Mouse (Mus musculus): ENCODE results near the gene Zkscan14. TPM values are rescaled to one million over a fixed set of nuclear protein-coding genes. Genes with fewer than 3 reads are reported as not detected.
"Not testable (repeated sequence)": the region's sequence is repeated elsewhere in the genome, so short reads cannot be mapped to it uniquely, and the experiment has no call there.

Gene Zkscan14
- polyA plus RNA-seq, 1 experiment from 2014 or later, result 6.5 TPM

DNA sequence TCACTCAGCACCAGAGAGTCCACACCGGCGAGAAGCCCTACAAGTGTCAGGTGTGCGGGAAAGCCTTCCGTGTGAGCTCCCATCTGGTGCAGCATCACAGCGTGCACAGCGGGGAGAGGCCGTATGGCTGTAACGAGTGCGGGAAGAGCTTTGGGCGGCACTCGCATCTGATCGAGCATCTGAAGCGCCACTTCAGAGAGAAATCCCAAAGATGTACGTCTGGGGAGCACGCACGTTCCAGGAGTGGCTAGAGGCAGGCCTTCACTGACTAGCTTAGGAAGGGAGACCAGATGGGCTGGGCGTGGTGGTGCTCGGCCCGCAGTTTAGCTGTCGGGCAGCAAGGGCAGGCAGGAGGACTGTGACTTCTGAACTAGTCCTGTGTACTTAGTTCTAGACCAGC, 17.0 kb upstream of the Zkscan14 start:
- H3K9ac ChIP-seq, result no peak overlapping the region
- ATAC-seq (ENCODE audit: insufficient number of reproducible peaks, low FRiP score), result no peak
- H3K27me3 ChIP-seq (replicated peaks), result no peaks in the 10 kb centered on the region
- no peak overlapping the region for H3K27ac ChIP-seq (ENCODE audit: poor library complexity, severe bottlenecking)
- H3K9me3 ChIP-seq (replicated peaks), result no peaks in the 10 kb centered on the region
- H3K4me1 ChIP-seq (replicated peaks), result no peaks in the 10 kb centered on the region
- no peak overlapping the region for H3K4me2 ChIP-seq
- WGBS, result 90% methylated on average over 20 of the region's 20 CpGs
- no peak overlapping the region for H3K4me3 ChIP-seq
- peaks cover 69% of the 10 kb centered on the region for H3K36me3 ChIP-seq

- Histone ChIP-seq H3K36me3 (peaks cover 73% of the 10 kb centered on the region), H3K27me3 (replicated peaks) (no peaks in the 10 kb centered on the region), H3K9ac (no peak overlapping the region), H3K4me3 (no peak overlapping the region), H3K4me1 (replicated peaks) (no peaks in the 10 kb centered on the region), H3K27ac (ENCODE audit: poor library complexity, severe bottlenecking) (no peak overlapping the region), H3K4me2 (no peak overlapping the region), H3K9me3 (replicated peaks) (no peaks in the 10 kb centered on the region)
- ATAC-seq (ENCODE audit: insufficient number of reproducible peaks, low FRiP score), result no peak
- WGBS, result 93% methylated on average over 21 of the region's 21 CpGs
These were observed 16.5 kb upstream of the Zkscan14 start for GRCm38 (mm10) chr5:145218206-145218605.

DNA sequence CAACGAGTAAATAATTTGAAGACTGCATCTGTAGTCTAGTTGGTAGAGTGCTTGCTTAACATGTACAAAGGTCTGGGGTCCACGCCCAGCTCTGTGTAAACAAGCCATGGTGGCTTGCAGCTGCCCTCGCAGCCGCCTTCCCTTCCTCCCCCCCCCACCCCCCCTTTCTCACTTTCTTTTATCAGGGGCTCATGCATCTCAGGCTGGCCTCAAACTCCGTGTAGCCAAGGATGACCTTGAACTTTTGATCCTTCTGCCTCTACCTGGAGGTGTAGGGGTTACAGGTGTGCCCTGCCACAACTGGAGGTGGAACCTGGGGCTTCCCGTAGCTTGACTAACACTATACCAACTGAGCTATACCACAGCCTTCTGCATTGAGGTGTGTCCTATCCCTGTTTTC, 16.1 kb upstream of the Zkscan14 start:
- WGBS, result 79% methylated on average over 6 of the region's 6 CpGs
- no peaks in the 10 kb centered on the region for H3K4me1 ChIP-seq (replicated peaks)
- no peak for ATAC-seq (ENCODE audit: insufficient number of reproducible peaks, low FRiP score)
- no peaks in the 10 kb centered on the region for H3K27me3 ChIP-seq (replicated peaks)
- no peak overlapping the region for H3K9ac ChIP-seq
- peaks cover 73% of the 10 kb centered on the region for H3K36me3 ChIP-seq
- H3K4me3 ChIP-seq, result no peak overlapping the region
- no peak overlapping the region for H3K4me2 ChIP-seq
- H3K9me3 ChIP-seq (replicated peaks), result no peaks in the 10 kb centered on the region
- no peak overlapping the region for H3K27ac ChIP-seq (ENCODE audit: poor library complexity, severe bottlenecking)

GRCm38 (mm10) chr5:145214679-145215078, 13.0 kb upstream of the Zkscan14 start:
- H3K4me1 ChIP-seq (replicated peaks), result no peaks in the 10 kb centered on the region
- peaks cover 78% of the 10 kb centered on the region for H3K36me3 ChIP-seq
- H3K9me3 ChIP-seq (replicated peaks), result no peaks in the 10 kb centered on the region
- whole genome bisulfite sequencing, result 65% methylated on average over 4 of the region's 4 CpGs
- H3K9ac ChIP-seq, result no peak overlapping the region
- no peak overlapping the region for H3K4me2 ChIP-seq
- no peak for ATAC-seq (ENCODE audit: insufficient number of reproducible peaks, low FRiP score)
- no peak overlapping the region for H3K27ac ChIP-seq (ENCODE audit: poor library complexity, severe bottlenecking)
- H3K4me3 ChIP-seq, result no peak overlapping the region
- H3K27me3 ChIP-seq (replicated peaks), result no peaks in the 10 kb centered on the region

GRCm38 (mm10) chr5:145213505-145213904, 11.8 kb upstream of the Zkscan14 start:
- H3K4me1 ChIP-seq (replicated peaks), result no peaks in the 10 kb centered on the region
- no peak for ATAC-seq (ENCODE audit: insufficient number of reproducible peaks, low FRiP score)
- H3K9me3 ChIP-seq (replicated peaks), result peaks cover 3% of the 10 kb centered on the region; the same call in 1 of the 2 replicates
- H3K4me2 ChIP-seq, result no peak overlapping the region
- no peaks in the 10 kb centered on the region for H3K27me3 ChIP-seq (replicated peaks)
- peaks cover 78% of the 10 kb centered on the region for H3K36me3 ChIP-seq
- H3K9ac ChIP-seq, result no peak overlapping the region
- H3K27ac ChIP-seq (ENCODE audit: poor library complexity, severe bottlenecking), result no peak overlapping the region
- WGBS, result 84% methylated on average over 3 of the region's 3 CpGs
- no peak overlapping the region for H3K4me3 ChIP-seq

- 88% methylated on average over 4 of the region's 4 CpGs for WGBS
These were observed 10.5 kb upstream of the Zkscan14 start for GRCm38 (mm10) chr5:145212216-145212615.

DNA sequence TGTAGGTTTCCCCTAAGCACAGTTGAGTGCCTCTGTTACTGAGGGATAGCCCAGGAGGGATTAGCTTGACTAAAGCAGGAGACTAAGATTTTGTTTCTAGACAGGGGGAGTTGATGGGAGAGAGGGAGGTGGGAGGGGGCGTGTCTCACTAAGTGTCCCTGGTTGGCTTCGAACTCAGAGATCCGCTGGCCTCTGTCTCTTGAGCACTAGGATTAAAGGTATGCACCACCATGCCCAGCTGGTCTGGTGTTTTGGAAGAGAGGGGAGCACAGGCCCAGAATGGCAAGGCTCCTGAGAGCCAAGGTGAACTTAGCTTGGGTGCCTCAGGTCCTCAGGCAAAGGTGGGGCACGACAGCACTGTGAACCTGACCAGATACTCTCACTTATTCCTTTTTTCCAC, 9.7 kb upstream of the Zkscan14 start:
- Histone ChIP-seq H3K4me1 (replicated peaks) (no peaks in the 10 kb centered on the region; the same call in 1 of the 2 replicates), H3K4me3 (no peak overlapping the region)

More at GRCm38 (mm10) chr5:145212216-145212615, 10.5 kb upstream of the Zkscan14 start:
- Histone ChIP-seq H3K27ac (ENCODE audit: poor library complexity, severe bottlenecking) (no peak overlapping the region), H3K27me3 (replicated peaks) (no peaks in the 10 kb centered on the region), H3K4me1 (replicated peaks) (no peaks in the 10 kb centered on the region), H3K4me2 (no peak overlapping the region), H3K9ac (no peak overlapping the region), H3K36me3 (peaks cover 79% of the 10 kb centered on the region), H3K9me3 (replicated peaks) (peaks cover 3% of the 10 kb centered on the region; the same call in 1 of the 2 replicates), H3K4me3 (no peak overlapping the region)
- no peak for ATAC-seq (ENCODE audit: insufficient number of reproducible peaks, low FRiP score)

DNA sequence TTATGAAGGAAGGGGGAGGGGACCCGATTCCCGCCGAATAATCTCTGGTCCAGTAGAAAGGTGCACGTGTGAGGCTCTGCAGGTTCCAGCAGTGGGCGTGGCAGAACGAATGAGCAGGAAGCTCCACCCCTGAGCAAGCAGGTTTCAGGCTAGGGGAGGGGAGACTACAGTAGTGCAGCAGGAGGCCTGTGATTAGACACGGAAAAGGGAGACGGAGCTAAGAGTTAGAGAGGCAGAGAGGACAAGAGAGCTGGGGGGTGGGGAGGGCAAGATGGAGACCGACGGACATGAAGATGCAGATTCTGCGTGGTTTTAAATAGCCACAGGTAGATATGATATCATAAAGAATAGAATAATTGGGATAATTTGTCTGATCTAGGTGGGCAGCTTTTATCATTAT, 6.7 kb upstream of the Zkscan14 start:
- H3K27me3 ChIP-seq (replicated peaks), result not testable (repeated sequence)
- H3K36me3 ChIP-seq, result peaks cover 57% of the 10 kb centered on the region

More for the DNA sequence above, 9.7 kb upstream of the Zkscan14 start:
- H3K4me2 ChIP-seq, result no peak overlapping the region
- H3K27ac ChIP-seq (ENCODE audit: poor library complexity, severe bottlenecking), result no peak overlapping the region
- 86% methylated on average over 4 of the region's 4 CpGs for WGBS
- H3K9me3 ChIP-seq (replicated peaks), result peaks cover 3% of the 10 kb centered on the region; the same call in 1 of the 2 replicates
- no peak for ATAC-seq (ENCODE audit: insufficient number of reproducible peaks, low FRiP score)
- H3K27me3 ChIP-seq (replicated peaks), result no peaks in the 10 kb centered on the region
- no peak overlapping the region for H3K9ac ChIP-seq
- H3K36me3 ChIP-seq, result peaks cover 83% of the 10 kb centered on the region

DNA sequence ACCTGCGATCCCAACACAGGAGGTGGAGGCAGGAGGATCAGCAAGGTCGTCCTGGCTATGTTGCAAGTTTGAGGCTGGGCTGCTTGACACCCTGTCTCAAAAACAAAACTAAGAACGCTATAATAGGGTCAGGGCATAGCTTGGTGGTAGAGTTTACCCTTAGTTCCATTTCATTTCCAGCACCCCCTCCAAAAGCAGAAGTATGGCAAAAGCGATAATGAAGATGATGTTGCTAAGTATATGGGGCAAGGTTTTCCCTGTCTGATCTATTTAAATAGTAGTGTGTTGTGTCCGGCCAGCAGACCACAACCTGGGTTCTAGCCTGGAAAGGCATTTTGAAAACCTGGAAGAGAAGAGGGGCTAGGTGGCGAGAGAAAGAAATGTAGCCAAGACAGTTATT, 6.3 kb upstream of the Zkscan14 start:
- H3K27ac ChIP-seq (ENCODE audit: poor library complexity, severe bottlenecking), result no peak overlapping the region
- no peak overlapping the region for H3K4me3 ChIP-seq
- no peak overlapping the region for H3K9ac ChIP-seq
- no peak for ATAC-seq (ENCODE audit: insufficient number of reproducible peaks, low FRiP score)
- no peaks in the 10 kb centered on the region for H3K27me3 ChIP-seq (replicated peaks)
- H3K4me1 ChIP-seq (replicated peaks), result peaks cover 11% of the 10 kb centered on the region
- WGBS, result 78% methylated on average over 6 of the region's 6 CpGs
- peaks cover 54% of the 10 kb centered on the region for H3K36me3 ChIP-seq
- no peak overlapping the region for H3K4me2 ChIP-seq
- peaks cover 3% of the 10 kb centered on the region; the same call in 1 of the 2 replicates for H3K9me3 ChIP-seq (replicated peaks)

More for the DNA sequence above, 6.7 kb upstream of the Zkscan14 start:
- H3K4me1 ChIP-seq (replicated peaks), result peaks cover 11% of the 10 kb centered on the region
- whole genome bisulfite sequencing, result 45% methylated on average over 11 of the region's 11 CpGs
- not testable (repeated sequence) for ATAC-seq (ENCODE audit: insufficient number of reproducible peaks, low FRiP score); H3K9ac ChIP-seq; H3K27ac ChIP-seq (ENCODE audit: poor library complexity, severe bottlenecking); H3K9me3 ChIP-seq (replicated peaks); H3K4me2 ChIP-seq; H3K4me3 ChIP-seq

- Histone ChIP-seq H3K4me1 (replicated peaks) (peaks cover 11% of the 10 kb centered on the region), H3K27me3 (replicated peaks) (no peaks in the 10 kb centered on the region), H3K4me2 (no peak overlapping the region), H3K4me3 (no peak overlapping the region), H3K27ac (ENCODE audit: poor library complexity, severe bottlenecking) (no peak overlapping the region), H3K9me3 (replicated peaks) (peaks cover 3% of the 10 kb centered on the region; the same call in 1 of the 2 replicates), H3K36me3 (peaks cover 48% of the 10 kb centered on the region), H3K9ac (no peak overlapping the region)
- ATAC-seq (ENCODE audit: insufficient number of reproducible peaks, low FRiP score), result no peak
- 92% methylated on average over 6 of the region's 6 CpGs for WGBS
These were observed 5.7 kb upstream of the Zkscan14 start for GRCm38 (mm10) chr5:145207385-145207784.

GRCm38 (mm10) chr5:145205041-145205440, 3.4 kb upstream of the Zkscan14 start:
- peak overlapping the region; percentile 72 for H3K4me2 ChIP-seq
- peaks cover 3% of the 10 kb centered on the region; the same call in 1 of the 2 replicates for H3K9me3 ChIP-seq (replicated peaks)
- peak overlapping the region; percentile 77 for H3K27ac ChIP-seq (ENCODE audit: poor library complexity, severe bottlenecking)
- peaks cover 21% of the 10 kb centered on the region for H3K4me1 ChIP-seq (replicated peaks)
- ATAC-seq (ENCODE audit: insufficient number of reproducible peaks, low FRiP score), result no peak
- H3K27me3 ChIP-seq (replicated peaks), result no peaks in the 10 kb centered on the region
- peak overlapping the region; percentile 58 for H3K4me3 ChIP-seq
- WGBS, result 4% methylated on average over 9 of the region's 9 CpGs
- peak overlapping the region; percentile 65 for H3K9ac ChIP-seq
- peaks cover 25% of the 10 kb centered on the region for H3K36me3 ChIP-seq
